Mouse (Mus musculus): ENCODE measurements around the gene Gm10073.

Gene Gm10073

GRCm38 (mm10) chr8:106556068-106556645 lies 17.1 kb downstream of the Gm10073 start:
- DNase-seq (ENCODE audit: low spot score): no peak

DNA sequence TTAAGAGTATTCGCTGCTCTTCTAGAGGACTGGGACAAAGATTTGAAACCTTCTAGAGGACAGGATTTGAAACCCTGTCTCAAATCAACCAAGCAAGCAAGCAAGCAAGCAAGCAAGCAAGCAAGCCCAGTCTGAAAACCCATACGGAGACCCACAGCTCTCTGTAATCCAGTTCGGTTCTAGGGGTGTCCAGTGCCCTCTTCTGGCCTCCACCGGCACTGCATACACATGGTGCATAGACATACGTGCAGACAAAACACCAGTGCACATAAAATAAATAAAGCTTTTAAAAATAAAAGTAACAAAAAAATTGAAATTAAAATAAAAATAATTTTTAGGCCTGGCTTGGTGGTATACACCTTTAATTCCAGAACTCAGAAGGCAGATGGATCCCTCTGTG lies 19.2 kb downstream of the Gm10073 start:
- no peak for DNase-seq (ENCODE audit: low spot score)

DNA sequence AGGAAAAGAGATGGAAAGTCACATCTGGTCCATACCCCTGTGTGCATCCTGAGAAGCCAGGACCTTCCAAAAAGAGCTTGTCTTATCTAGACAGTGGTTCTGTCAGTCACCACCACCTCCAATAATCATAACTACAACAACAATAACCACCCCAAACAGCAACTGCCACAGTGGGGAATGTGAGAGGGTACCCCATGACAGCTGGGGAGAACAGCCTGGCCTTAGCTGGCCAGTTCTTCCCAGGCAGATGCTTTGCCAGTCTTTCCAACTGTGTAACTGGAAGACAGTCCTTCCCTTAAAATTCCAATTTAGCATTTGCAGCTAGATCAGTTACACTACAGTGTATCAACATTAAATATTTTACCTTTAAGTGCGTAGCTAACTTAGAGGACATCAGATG lies 22.4 kb downstream of the Gm10073 start:
- no peak for DNase-seq (ENCODE audit: low spot score)

DNA sequence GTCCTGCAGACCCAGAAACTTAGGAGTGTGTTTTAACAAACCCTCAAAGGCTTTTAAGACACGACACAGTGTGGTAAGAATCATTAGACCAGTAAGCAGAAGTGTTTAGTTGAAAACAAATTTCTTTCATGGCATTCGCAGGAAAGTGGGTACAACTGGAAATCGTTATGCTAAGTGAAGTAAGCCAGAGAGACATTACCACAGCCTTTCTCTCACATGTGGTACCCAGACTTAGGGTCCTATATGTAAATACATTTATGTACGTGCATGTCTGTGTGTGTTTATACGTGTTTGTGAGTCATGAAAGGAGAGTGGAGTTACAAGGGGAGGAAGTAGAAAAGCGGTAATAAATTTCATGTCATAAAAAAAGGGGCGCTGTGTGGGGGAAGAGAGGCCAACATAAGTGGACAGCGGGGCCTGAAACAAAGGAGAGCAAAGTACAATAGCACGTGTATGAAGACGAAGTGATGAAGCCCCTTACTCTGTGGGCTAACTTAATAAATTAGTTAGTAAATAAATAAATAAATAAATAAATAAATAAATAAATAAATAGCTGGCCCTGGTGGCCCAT lies 24.8 kb downstream of the Gm10073 start:
- DNase-seq (ENCODE audit: low spot score): no peak

DNA sequence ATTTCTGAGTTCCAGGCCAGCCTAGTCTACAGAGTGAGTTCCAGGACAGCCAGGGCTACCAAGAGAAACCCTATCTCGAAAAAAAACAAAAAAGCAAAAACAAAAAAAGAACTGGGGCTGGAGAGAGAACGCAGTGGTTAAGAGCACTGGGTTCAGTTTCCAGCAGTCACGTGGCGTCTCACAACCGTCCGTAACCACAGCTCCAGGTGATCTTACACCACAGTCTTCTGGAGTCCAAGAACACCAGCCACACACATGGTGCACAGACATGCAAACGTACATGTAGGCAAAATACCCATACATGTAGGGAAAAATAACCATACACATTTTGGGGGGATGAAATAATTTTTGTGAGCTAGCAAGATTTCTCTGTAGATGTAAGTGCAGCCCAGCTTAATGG lies 26.5 kb downstream of the Gm10073 start:
- DNase-seq (ENCODE audit: low spot score): no peak

GRCm38 (mm10) chr8:106545149-106545548 lies 28.1 kb downstream of the Gm10073 start:
- no peak for DNase-seq (ENCODE audit: low spot score)

DNA sequence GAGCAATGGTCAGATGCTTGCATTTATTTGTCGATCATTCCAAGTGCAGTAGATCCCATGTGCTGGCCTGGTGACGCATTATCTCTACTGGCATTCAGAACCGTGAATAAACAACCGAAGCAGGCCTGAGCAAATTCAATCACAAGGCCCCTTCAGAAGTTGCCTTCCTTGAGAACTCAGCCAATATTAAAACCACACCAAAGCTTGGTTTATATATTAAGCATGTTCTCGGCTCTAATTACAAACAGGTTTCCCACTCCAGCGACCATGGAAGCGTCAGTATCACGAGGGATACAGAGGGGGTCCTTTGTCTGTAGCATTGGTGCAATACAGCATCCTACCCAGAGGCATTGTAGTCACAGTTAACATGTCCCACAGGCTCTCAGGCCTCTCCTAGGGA lies 30.2 kb downstream of the Gm10073 start:
- DNase-seq (ENCODE audit: low spot score): no peak

GRCm38 (mm10) chr8:106541002-106541401 lies 32.3 kb downstream of the Gm10073 start:
- no peak for DNase-seq (ENCODE audit: low spot score)

DNA sequence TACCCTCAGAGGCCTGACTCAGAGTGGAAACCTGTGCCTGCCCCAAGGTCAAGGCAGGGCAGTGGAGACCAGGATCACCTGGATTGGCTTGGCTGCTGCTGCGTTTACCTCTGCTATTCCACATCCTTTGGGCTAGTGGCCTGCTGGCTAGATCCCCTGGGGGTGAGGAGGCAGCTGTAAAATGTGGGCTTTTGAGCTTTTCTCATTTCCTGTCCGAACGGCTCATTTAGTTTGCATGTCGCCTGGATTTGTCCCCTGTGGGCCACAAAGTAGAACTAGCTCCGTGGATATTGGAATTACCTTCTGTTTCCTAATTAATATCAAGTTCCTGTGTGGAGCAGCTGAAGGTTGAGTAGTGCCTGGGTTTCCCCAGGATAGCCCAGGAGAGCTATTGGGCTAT lies 34.1 kb downstream of the Gm10073 start:
- no peak for DNase-seq (ENCODE audit: low spot score)

GRCm38 (mm10) chr8:106535448-106535847 lies 37.8 kb downstream of the Gm10073 start:
- no peak for DNase-seq (ENCODE audit: low spot score)

- DNase-seq (ENCODE audit: low spot score): peak; percentile 70
These were observed 38.8 kb downstream of the Gm10073 start for GRCm38 (mm10) chr8:106534449-106534848.

- no peak for DNase-seq (ENCODE audit: low spot score)
These were observed 39.6 kb downstream of the Gm10073 start for GRCm38 (mm10) chr8:106533709-106534108.

- no peak for DNase-seq (ENCODE audit: low spot score)
These were observed 42.7 kb downstream of the Gm10073 start for GRCm38 (mm10) chr8:106530566-106530965.

- DNase-seq (ENCODE audit: low spot score): no peak
These were observed 43.3 kb downstream of the Gm10073 start for GRCm38 (mm10) chr8:106529885-106530482.

GRCm38 (mm10) chr8:106528596-106529249 lies 44.5 kb downstream of the Gm10073 start:
- no peak for DNase-seq (ENCODE audit: low spot score)

DNA sequence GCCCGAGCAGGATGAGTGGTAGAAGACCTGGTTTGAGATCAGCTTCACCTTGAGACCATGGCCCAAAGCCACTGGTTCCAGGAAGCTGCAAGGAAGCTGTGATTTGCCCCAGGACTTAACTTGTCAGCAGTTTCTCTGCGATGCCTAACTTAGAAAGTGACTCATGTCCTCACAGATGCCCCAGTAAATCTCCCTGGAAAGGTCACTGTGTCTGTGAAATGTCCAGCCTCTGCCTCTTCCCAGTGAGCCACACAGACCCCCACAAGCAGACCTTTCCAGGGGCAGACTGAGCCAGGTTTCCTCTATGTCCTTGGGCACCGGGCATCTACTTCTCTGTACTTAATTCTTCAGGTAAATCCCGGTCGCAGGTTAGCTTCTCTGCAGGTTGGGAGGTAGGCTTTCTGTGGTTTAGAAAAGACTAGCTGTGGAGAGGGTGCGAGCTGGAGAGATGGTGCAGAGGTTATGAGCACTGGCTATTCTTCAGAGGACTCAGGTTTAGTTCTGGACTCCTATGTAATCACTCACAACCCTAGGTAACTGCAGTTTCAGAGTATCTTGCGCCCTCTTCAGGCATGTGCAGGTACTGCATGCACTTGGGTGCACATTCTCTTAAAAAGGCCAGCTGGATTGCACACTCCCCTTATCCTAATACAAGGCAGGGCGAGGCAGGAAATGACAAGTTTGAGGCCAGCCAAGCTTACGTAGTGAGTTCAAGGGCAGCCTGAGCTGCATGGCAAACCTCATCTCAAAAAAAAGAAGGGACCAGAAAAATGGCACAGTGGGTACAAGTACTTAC lies 45.8 kb downstream of the Gm10073 start:
- DNase-seq (ENCODE audit: low spot score): no peak

- no peak for DNase-seq (ENCODE audit: low spot score)
These were observed 46.5 kb downstream of the Gm10073 start for GRCm38 (mm10) chr8:106526725-106527124.
